Mouse (Mus musculus) intestine, postnatal 0 days (tissue): ENCODE data around the gene Sp9. TPM values are rescaled to one million over a fixed set of nuclear protein-coding genes. Genes with fewer than 3 reads are reported as not detected.

Experiments
- ATAC-seq: fragments of 200-750 bp; cut with Nextera tagmentation; 2 replicates; pipeline ENCODE4 v1.8.0; 2017; ENCODE audit warnings: mild to moderate bottlenecking, moderate TSS enrichment, moderate library complexity
- H3K27ac ChIP-seq: fragments of 300-500 bp; sonication (generic); 2 replicates; pipeline ENCODE4 v1.5.1; 2014; ENCODE audit warnings: mild to moderate bottlenecking, low read depth, low read length, moderate library complexity
- H3K27me3 ChIP-seq: fragments of 300-500 bp; sonication (generic); replicated peaks from 2 replicates; pipeline ENCODE4 v1.6.1; 2014; ENCODE audit warnings: low read length, mixed read lengths; ENCODE audit not compliant: control insufficient read depth, insufficient read depth
- H3K36me3 ChIP-seq: fragments of 300-500 bp; sonication (generic); 2 replicates; pipeline ENCODE4 v1.6.1; 2014; ENCODE audit warnings: mild to moderate bottlenecking, moderate library complexity; ENCODE audit not compliant: control insufficient read depth, insufficient read depth
- H3K4me1 ChIP-seq: fragments of 300-500 bp; sonication (generic); replicated peaks from 2 replicates; pipeline ENCODE4 v1.6.1; 2014; ENCODE audit warnings: antibody characterized with exemption, low read length, mixed read lengths; ENCODE audit not compliant: control insufficient read depth, insufficient read depth
- H3K4me2 ChIP-seq: fragments of 300-500 bp; sonication (generic); replicated peaks from 2 replicates; pipeline ENCODE4 v1.6.1; 2014; ENCODE audit warnings: low read depth, mild to moderate bottlenecking, moderate library complexity
- H3K4me3 ChIP-seq: fragments of 300-500 bp; sonication (generic); 2 replicates; pipeline ENCODE4 v1.5.1; 2014; ENCODE audit warnings: low read depth, low read length
- H3K9ac ChIP-seq: fragments of 300-500 bp; sonication (generic); 2 replicates; pipeline ENCODE4 v1.6.1; 2014; ENCODE audit warnings: mild to moderate bottlenecking, low read depth, low read length
- H3K9me3 ChIP-seq: fragments of 300-500 bp; sonication (generic); 2 replicates; pipeline ENCODE4 v1.6.1; 2016; ENCODE audit warnings: mixed run types; ENCODE audit not compliant: control insufficient read depth
- CTCF ChIP-seq: sonication (generic); IDR thresholded peaks from 2 replicates; pipeline ENCODE4 v1.5.1; 2016; ENCODE audit warnings: low read depth, mild to moderate bottlenecking, control low read depth, antibody characterized with exemption, moderate library complexity
- WGBS: fragments of 180-500 bp; shearing (Covaris S2); extraction: QIAGEN DNeasy Blood & Tissue Kit; methylation state at CpG from one replicate; pipeline ENCODE4 v1.1.7; 2014; 5-methylcytosine and 5-hydroxymethylcytosine counted together
- polyA plus RNA-seq: library from polyadenylated mRNA; unstranded; fragments of >200 nt; fragmentation: Nextera tagmentation; extraction: Ambion mirVana; gene quantifications from 2 replicates; pipeline ENCODE4 v1.2.1, GENCODE M21; 2015

The Sp9 gene
- polyA plus RNA-seq, 1 experiment from 2014 or later, result not detected

DNA sequence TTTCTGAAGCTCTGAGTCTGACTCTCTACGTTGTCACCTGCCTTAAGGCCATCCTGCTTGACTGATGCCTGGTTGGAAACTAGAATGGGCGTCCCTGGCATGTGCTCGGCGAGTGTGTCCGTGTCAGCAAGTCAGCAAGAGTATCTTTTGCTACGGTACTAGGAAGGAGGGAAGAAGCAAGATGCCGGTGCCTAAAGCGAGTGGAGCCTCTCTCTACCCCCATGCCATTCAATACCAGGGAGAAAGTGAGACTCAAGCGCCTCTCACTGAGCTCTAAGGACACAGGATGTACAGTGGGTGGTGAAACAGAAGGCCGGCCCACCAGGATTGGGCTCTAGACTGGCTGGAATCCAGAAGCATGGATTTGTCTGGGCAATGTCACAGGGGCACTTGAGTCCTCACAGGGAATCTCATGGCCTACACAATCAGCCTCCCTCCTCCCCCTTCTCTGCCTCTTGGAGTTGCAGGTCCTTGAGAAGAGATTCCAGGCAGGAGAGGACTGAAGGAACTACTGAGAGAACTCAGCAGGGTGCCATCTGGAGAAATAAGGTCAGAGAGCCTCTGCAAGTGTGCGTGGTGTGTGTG lies 7.0 kb upstream of the Sp9 start:
- H3K4me3 ChIP-seq, result peak overlapping the region; percentile 40; the same call in 1 of the 2 replicates
- H3K27ac ChIP-seq, result no peak overlapping the region
- peaks cover 69% of the 10 kb centered on the region for H3K27me3 ChIP-seq
- no peak overlapping the region for H3K9ac ChIP-seq
- H3K36me3 ChIP-seq, result no peaks in the 10 kb centered on the region
- H3K4me2 ChIP-seq, result peak overlapping the region; percentile 64; the same call in 1 of the 2 replicates
- TF ChIP-seq CTCF, result no peak
- ATAC-seq, result no peak
- WGBS, result 10% methylated on average over 11 of the region's 11 CpGs
- H3K9me3 ChIP-seq, result no peaks in the 10 kb centered on the region
- H3K4me1 ChIP-seq, result peaks cover 4% of the 10 kb centered on the region; the same call in 1 of the 2 replicates

DNA sequence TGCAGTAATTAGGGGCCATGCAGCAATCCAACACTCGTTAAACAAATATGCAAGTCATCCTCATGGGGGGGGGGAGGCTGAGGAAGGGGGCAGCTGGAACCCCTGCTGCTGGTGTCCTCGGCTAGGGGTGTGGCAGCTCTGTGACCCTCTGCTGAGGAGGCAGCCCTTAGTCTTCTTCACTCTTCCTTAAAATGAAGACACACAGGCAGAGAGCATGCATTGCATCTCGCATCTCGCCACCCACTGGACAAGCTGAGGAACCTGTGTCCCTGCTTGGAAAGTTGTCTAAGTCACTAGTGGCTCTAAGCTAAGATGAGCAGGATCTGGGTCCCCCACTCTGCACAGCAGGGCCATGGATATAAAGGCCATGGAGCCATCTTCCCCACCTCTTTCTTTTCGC lies 5.7 kb upstream of the Sp9 start:
- peaks cover 82% of the 10 kb centered on the region for H3K27me3 ChIP-seq
- peaks cover 7% of the 10 kb centered on the region; the same call in 1 of the 2 replicates for H3K4me1 ChIP-seq
- no peak overlapping the region for H3K4me3 ChIP-seq
- H3K9me3 ChIP-seq, result no peaks in the 10 kb centered on the region
- peak; percentile 51 for TF ChIP-seq CTCF
- H3K27ac ChIP-seq, result no peak overlapping the region
- WGBS, result 8% methylated on average over 5 of the region's 5 CpGs
- H3K9ac ChIP-seq, result no peak overlapping the region
- H3K4me2 ChIP-seq, result no peak overlapping the region
- no peaks in the 10 kb centered on the region for H3K36me3 ChIP-seq
- ATAC-seq, result no peak

DNA sequence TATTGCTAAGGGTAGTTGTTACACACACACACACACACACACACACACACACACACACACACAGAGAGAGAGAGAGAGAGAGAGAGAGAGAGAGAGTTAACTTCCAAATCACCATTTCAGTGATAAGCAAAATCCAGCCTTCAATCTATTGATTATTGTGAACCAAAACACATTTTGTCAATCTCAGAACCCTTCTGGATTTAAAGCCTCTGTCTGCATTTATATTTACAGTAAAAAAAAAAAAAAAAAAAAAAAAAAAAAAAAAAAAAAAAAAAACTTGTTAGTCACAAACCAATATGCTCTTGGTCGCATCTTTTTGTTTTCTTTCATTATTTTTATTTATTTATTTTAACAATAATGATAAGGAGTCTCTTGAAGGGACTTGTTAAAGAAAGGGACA lies 5.1 kb upstream of the Sp9 start:
- Histone ChIP-seq H3K4me3 (no peak overlapping the region), H3K36me3 (no peaks in the 10 kb centered on the region), H3K9me3 (no peaks in the 10 kb centered on the region), H3K27me3 (peaks cover 89% of the 10 kb centered on the region), H3K4me2 (no peak overlapping the region), H3K9ac (no peak overlapping the region), H3K4me1 (peaks cover 10% of the 10 kb centered on the region; the same call in 1 of the 2 replicates), H3K27ac (no peak overlapping the region)
- 47% methylated on average over 1 of the region's 1 CpGs for WGBS
- no peak for ATAC-seq
- TF ChIP-seq CTCF, result no peak

DNA sequence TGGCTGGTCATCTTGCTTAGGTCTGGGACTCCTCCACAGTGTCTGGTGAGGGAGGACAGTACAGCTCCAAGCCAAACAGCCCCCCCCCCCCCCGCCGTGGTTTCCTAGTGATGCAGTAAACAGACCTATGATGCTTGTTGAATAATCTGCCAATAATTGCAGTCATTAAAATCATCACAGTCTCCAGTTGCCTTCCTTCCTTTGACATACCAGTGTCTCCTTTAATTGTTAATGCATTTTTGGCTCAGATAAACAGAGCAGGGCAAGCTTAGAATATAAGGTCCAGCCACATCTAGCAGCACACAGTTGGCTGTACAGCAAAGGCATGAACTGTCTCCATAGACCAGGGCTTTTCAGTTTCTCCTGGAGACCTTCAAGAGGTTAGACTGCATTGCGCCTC lies 4.5 kb upstream of the Sp9 start:
- no peak for ATAC-seq
- Histone ChIP-seq H3K4me3 (no peak overlapping the region), H3K9ac (no peak overlapping the region), H3K4me2 (no peak overlapping the region), H3K27ac (no peak overlapping the region), H3K27me3 (peaks cover 88% of the 10 kb centered on the region), H3K9me3 (no peaks in the 10 kb centered on the region), H3K36me3 (no peaks in the 10 kb centered on the region), H3K4me1 (peaks cover 14% of the 10 kb centered on the region; the same call in 1 of the 2 replicates)
- WGBS, result 16% methylated on average over 3 of the region's 3 CpGs
- TF ChIP-seq CTCF, result no peak

DNA sequence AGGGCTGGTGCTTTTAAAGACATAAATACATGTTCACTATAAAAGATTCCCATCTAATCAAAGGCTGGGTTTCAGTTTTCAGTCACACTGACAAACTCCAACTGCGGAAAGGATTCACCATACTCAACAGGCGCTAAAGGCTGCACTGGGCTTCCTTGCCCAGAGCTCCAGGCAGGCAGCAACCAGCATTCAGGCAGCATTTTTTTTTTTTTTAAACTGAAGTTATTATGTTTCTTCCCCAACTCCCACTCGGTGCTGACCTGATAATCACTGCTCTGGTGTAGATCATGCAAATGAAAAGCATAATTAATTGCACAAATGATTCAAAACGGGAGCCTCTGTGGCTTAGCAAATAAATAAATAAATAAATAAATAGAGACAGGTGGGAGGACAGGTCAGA lies 3.9 kb upstream of the Sp9 start:
- H3K4me3 ChIP-seq, result no peak overlapping the region
- H3K27ac ChIP-seq, result no peak overlapping the region
- 5% methylated on average over 4 of the region's 4 CpGs for WGBS
- no peak overlapping the region for H3K9ac ChIP-seq
- peaks cover 14% of the 10 kb centered on the region; the same call in 1 of the 2 replicates for H3K4me1 ChIP-seq
- no peak for ATAC-seq
- no peaks in the 10 kb centered on the region for H3K9me3 ChIP-seq
- TF ChIP-seq CTCF, result no peak
- H3K4me2 ChIP-seq, result no peak overlapping the region
- H3K36me3 ChIP-seq, result no peaks in the 10 kb centered on the region
- peaks cover 88% of the 10 kb centered on the region for H3K27me3 ChIP-seq

DNA sequence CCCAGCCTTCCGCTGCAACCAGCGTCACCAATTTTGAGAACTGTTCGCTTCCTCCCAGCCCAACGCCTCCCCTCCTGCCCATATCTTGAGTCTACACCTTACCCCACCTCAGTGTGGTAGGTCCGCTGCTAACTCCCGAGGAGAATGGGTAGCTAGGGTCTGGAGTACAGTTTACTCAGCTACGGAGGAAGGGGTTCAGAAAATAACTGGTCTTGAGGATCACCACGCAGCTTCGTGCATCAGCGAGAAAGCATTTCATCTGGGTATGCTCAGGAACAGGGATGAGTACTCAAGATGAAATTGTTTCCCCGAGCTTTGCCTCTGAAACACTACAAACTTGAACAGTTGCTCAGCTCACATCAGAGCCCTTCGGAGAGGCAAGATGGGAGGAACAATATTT lies 3.4 kb upstream of the Sp9 start:
- no peak overlapping the region for H3K9ac ChIP-seq
- no peak overlapping the region for H3K27ac ChIP-seq
- peaks cover 93% of the 10 kb centered on the region for H3K27me3 ChIP-seq
- no peaks in the 10 kb centered on the region for H3K9me3 ChIP-seq
- 4% methylated on average over 12 of the region's 12 CpGs for WGBS
- H3K4me1 ChIP-seq, result peaks cover 14% of the 10 kb centered on the region; the same call in 1 of the 2 replicates
- H3K4me3 ChIP-seq, result no peak overlapping the region
- no peak for ATAC-seq
- H3K4me2 ChIP-seq, result no peak overlapping the region
- TF ChIP-seq CTCF, result no peak
- H3K36me3 ChIP-seq, result no peaks in the 10 kb centered on the region
